Mouse (Mus musculus): ENCODE measurements around the gene Spen. TPM values are rescaled to one million over a fixed set of nuclear protein-coding genes. Genes with fewer than 3 reads are reported as not detected.

Gene Spen
- polyA plus RNA-seq, 1 experiment from 2014 or later, result 9.1 TPM

DNA sequence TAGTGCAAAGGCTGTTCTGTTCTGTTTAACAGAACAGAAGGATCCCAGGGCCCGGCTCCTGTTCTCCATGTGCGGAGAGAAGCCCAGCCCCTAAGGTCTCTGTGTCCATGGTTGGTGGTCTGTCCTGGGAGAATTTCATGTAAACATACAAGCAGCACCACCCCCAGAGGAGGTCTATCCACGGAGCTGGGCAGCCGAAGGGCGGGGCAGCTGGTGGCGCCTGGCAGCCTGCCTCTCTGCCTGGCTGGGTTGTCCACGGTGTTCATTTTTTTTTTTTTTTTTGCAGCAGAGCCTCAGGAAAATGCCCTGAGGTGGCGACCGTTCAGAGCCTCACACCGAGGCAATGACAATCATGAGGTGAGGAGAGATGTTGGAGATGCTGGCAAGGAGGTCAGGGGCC, 69.8 kb downstream of the Spen start:
- H3K27ac ChIP-seq (ENCODE audit: low read depth, low read length), result no peak overlapping the region
- no peaks in the 10 kb centered on the region for H3K9me3 ChIP-seq (ENCODE audit: control insufficient read depth, low read length)
- DNase-seq (ENCODE audit: low spot score) (no peak), ATAC-seq (replicated peaks; ENCODE audit: low FRiP score) (no peak)
- peaks cover 75% of the 10 kb centered on the region for H3K36me3 ChIP-seq (ENCODE audit: control insufficient read depth, insufficient read depth, low read length)
- no peak overlapping the region for H3K4me3 ChIP-seq (ENCODE audit: low read depth, low read length)
- WGBS, result 74% methylated on average over 10 of the region's 10 CpGs
- no peaks in the 10 kb centered on the region; the same call in 1 of the 2 replicates for H3K4me1 ChIP-seq (replicated peaks; ENCODE audit: control insufficient read depth, insufficient read depth, low read length)
- H3K9ac ChIP-seq (ENCODE audit: low read depth, low read length), result no peak overlapping the region
- H3K27me3 ChIP-seq (replicated peaks; ENCODE audit: control insufficient read depth, insufficient read depth, low read length), result no peaks in the 10 kb centered on the region
- H3K4me2 ChIP-seq, result no peak overlapping the region

GRCm38 (mm10) chr4:141467581-141467927, 70.8 kb downstream of the Spen start:
- no peak overlapping the region for H3K27ac ChIP-seq (ENCODE audit: low read depth, low read length)
- H3K4me1 ChIP-seq (replicated peaks; ENCODE audit: control insufficient read depth, insufficient read depth, low read length), result no peaks in the 10 kb centered on the region; the same call in 1 of the 2 replicates
- H3K9me3 ChIP-seq (ENCODE audit: control insufficient read depth, low read length), result no peaks in the 10 kb centered on the region
- no peak overlapping the region for H3K4me2 ChIP-seq
- H3K27me3 ChIP-seq (replicated peaks; ENCODE audit: control insufficient read depth, insufficient read depth, low read length), result no peaks in the 10 kb centered on the region
- ATAC-seq (replicated peaks; ENCODE audit: low FRiP score) (no peak), DNase-seq (ENCODE audit: low spot score) (no peak)
- no peak overlapping the region for H3K4me3 ChIP-seq (ENCODE audit: low read depth, low read length)
- no peak overlapping the region for H3K9ac ChIP-seq (ENCODE audit: low read depth, low read length)
- H3K36me3 ChIP-seq (ENCODE audit: control insufficient read depth, insufficient read depth, low read length), result peaks cover 72% of the 10 kb centered on the region
- WGBS, result 87% methylated on average over 6 of the region's 6 CpGs

DNA sequence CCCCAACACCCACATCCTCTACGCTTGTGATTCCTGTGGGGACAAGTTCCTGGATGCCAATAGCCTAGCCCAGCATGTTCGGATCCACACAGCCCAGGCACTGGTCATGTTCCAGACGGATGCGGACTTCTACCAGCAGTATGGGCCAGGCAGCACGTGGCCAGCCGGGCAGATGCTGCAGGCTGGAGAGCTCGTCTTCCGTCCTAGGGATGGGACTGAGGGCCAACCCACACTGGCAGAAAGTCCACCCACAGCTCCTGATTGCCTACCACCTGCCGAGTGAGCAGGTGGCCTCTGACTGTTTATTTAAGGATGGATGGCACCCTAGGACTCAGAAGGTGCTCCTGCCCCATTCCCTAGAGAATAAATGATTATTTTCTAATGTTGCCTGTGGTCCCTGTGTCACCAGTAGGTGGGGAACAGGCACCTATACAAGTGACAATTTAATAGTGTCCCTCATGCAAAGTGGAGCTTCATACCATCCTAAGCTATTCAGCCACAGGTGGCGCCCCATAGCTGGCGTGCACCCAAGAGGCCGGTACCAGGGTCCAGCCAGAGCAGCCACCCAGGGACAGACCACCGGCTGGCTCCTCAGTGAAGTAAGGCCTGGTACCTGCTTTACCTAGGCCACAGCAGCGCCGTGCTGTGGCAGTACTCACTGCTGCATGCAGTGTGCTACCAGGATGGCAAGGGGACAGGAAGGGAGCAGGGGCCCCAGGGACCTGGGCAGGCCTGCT, 71.4 kb downstream of the Spen start:
- no peak for ATAC-seq (replicated peaks; ENCODE audit: low FRiP score)
- Histone ChIP-seq H3K36me3 (ENCODE audit: control insufficient read depth, insufficient read depth, low read length) (peaks cover 69% of the 10 kb centered on the region), H3K4me3 (ENCODE audit: low read depth, low read length) (no peak overlapping the region), H3K4me1 (replicated peaks; ENCODE audit: control insufficient read depth, insufficient read depth, low read length) (no peaks in the 10 kb centered on the region; the same call in 1 of the 2 replicates), H3K9ac (ENCODE audit: low read depth, low read length) (no peak overlapping the region), H3K4me2 (no peak overlapping the region), H3K27me3 (replicated peaks; ENCODE audit: control insufficient read depth, insufficient read depth, low read length) (no peaks in the 10 kb centered on the region), H3K27ac (ENCODE audit: low read depth, low read length) (no peak overlapping the region), H3K9me3 (ENCODE audit: control insufficient read depth, low read length) (no peaks in the 10 kb centered on the region)
- 92% methylated on average over 15 of the region's 15 CpGs for WGBS
- DNase-seq (ENCODE audit: low spot score), result no peak

- 86% methylated on average over 16 of the region's 16 CpGs for WGBS
- DNase-seq (ENCODE audit: low spot score) (no peak), ATAC-seq (replicated peaks; ENCODE audit: low FRiP score) (no peak)
- Histone ChIP-seq H3K36me3 (ENCODE audit: control insufficient read depth, insufficient read depth, low read length) (peaks cover 65% of the 10 kb centered on the region), H3K27me3 (replicated peaks; ENCODE audit: control insufficient read depth, insufficient read depth, low read length) (no peaks in the 10 kb centered on the region), H3K4me1 (replicated peaks; ENCODE audit: control insufficient read depth, insufficient read depth, low read length) (no peaks in the 10 kb centered on the region; the same call in 1 of the 2 replicates), H3K4me3 (ENCODE audit: low read depth, low read length) (no peak overlapping the region), H3K27ac (ENCODE audit: low read depth, low read length) (no peak overlapping the region), H3K4me2 (no peak overlapping the region), H3K9ac (ENCODE audit: low read depth, low read length) (no peak overlapping the region), H3K9me3 (ENCODE audit: control insufficient read depth, low read length) (no peaks in the 10 kb centered on the region)
Measured at GRCm38 (mm10) chr4:141466289-141466795, 72.1 kb downstream of the Spen start.

DNA sequence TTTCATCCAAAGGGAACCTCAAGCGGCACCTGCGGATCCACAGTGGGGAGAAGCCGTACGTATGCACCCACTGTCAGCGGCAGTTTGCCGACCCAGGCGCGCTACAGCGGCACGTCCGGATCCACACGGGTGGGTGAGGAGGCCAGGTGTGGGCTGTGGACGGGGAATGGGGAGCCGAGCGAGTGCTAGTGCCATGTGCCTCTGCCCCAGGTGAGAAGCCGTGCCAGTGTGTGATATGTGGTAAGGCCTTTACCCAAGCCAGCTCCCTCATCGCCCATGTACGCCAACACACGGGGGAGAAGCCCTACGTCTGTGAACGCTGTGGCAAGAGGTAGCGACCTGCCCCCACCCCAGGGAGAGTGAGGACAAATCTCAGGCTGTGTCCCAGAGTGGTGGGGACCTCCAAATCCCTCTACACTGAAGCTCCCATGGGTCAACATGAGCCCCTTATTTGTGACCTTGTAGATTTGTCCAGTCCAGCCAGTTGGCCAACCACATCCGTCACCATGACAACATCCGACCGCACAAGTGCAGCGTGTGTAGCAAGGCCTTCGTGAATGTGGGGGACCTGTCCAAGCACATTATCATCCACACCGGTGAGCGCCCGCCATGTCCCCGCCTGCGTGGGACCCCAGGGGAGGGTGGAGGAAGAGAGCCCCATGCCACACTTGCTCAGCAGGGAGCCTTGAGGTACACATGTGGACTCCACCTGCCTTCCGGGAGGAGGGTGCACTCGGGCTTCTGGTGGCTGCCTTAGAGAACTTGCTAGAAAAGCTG, 72.7 kb downstream of the Spen start:
- H3K27me3 ChIP-seq (replicated peaks; ENCODE audit: control insufficient read depth, insufficient read depth, low read length), result no peaks in the 10 kb centered on the region
- no peaks in the 10 kb centered on the region for H3K9me3 ChIP-seq (ENCODE audit: control insufficient read depth, low read length)
- H3K4me1 ChIP-seq (replicated peaks; ENCODE audit: control insufficient read depth, insufficient read depth, low read length), result no peaks in the 10 kb centered on the region; the same call in none of the 2 replicates
- DNase-seq (ENCODE audit: low spot score) (no peak), ATAC-seq (replicated peaks; ENCODE audit: low FRiP score) (no peak)
- peaks cover 63% of the 10 kb centered on the region for H3K36me3 ChIP-seq (ENCODE audit: control insufficient read depth, insufficient read depth, low read length)
- H3K4me2 ChIP-seq, result no peak overlapping the region
- 93% methylated on average over 34 of the region's 34 CpGs for WGBS
- no peak overlapping the region for H3K4me3 ChIP-seq (ENCODE audit: low read depth, low read length)
- H3K9ac ChIP-seq (ENCODE audit: low read depth, low read length), result no peak overlapping the region
- H3K27ac ChIP-seq (ENCODE audit: low read depth, low read length), result no peak overlapping the region

GRCm38 (mm10) chr4:141464722-141465121, 73.7 kb downstream of the Spen start:
- 80% methylated on average over 16 of the region's 16 CpGs for WGBS
- H3K36me3 ChIP-seq (ENCODE audit: control insufficient read depth, insufficient read depth, low read length), result peaks cover 68% of the 10 kb centered on the region

GRCm38 (mm10) chr4:141463472-141463871, 74.9 kb downstream of the Spen start:
- no peaks in the 10 kb centered on the region for H3K27me3 ChIP-seq (replicated peaks; ENCODE audit: control insufficient read depth, insufficient read depth, low read length)
- peaks cover 5% of the 10 kb centered on the region for H3K4me1 ChIP-seq (replicated peaks; ENCODE audit: control insufficient read depth, insufficient read depth, low read length)
- WGBS, result 70% methylated on average over 14 of the region's 14 CpGs
- H3K27ac ChIP-seq (ENCODE audit: low read depth, low read length), result no peak overlapping the region
- no peak for ATAC-seq (replicated peaks; ENCODE audit: low FRiP score)
- no peak overlapping the region for H3K4me2 ChIP-seq
- peaks cover 65% of the 10 kb centered on the region for H3K36me3 ChIP-seq (ENCODE audit: control insufficient read depth, insufficient read depth, low read length)
- no peak overlapping the region for H3K4me3 ChIP-seq (ENCODE audit: low read depth, low read length)
- no peak overlapping the region for H3K9ac ChIP-seq (ENCODE audit: low read depth, low read length)
- no peaks in the 10 kb centered on the region for H3K9me3 ChIP-seq (ENCODE audit: control insufficient read depth, low read length)
- no peak for DNase-seq (ENCODE audit: low spot score)

More at GRCm38 (mm10) chr4:141464722-141465121, 73.7 kb downstream of the Spen start:
- H3K4me2 ChIP-seq, result no peak overlapping the region
- no peaks in the 10 kb centered on the region for H3K27me3 ChIP-seq (replicated peaks; ENCODE audit: control insufficient read depth, insufficient read depth, low read length)
- ATAC-seq (replicated peaks; ENCODE audit: low FRiP score) (no peak), DNase-seq (ENCODE audit: low spot score) (no peak)
- no peak overlapping the region for H3K4me3 ChIP-seq (ENCODE audit: low read depth, low read length)
- no peaks in the 10 kb centered on the region; the same call in none of the 2 replicates for H3K4me1 ChIP-seq (replicated peaks; ENCODE audit: control insufficient read depth, insufficient read depth, low read length)
- no peak overlapping the region for H3K9ac ChIP-seq (ENCODE audit: low read depth, low read length)
- H3K27ac ChIP-seq (ENCODE audit: low read depth, low read length), result no peak overlapping the region
- no peaks in the 10 kb centered on the region for H3K9me3 ChIP-seq (ENCODE audit: control insufficient read depth, low read length)

- DNase-seq (ENCODE audit: low spot score) (no peak), ATAC-seq (replicated peaks; ENCODE audit: low FRiP score) (no peak)
- 90% methylated on average over 12 of the region's 12 CpGs for WGBS
- Histone ChIP-seq H3K4me1 (replicated peaks; ENCODE audit: control insufficient read depth, insufficient read depth, low read length) (peaks cover 14% of the 10 kb centered on the region), H3K27ac (ENCODE audit: low read depth, low read length) (no peak overlapping the region), H3K36me3 (ENCODE audit: control insufficient read depth, insufficient read depth, low read length) (peaks cover 53% of the 10 kb centered on the region), H3K9me3 (ENCODE audit: control insufficient read depth, low read length) (no peaks in the 10 kb centered on the region), H3K4me3 (ENCODE audit: low read depth, low read length) (no peak overlapping the region), H3K4me2 (no peak overlapping the region), H3K9ac (ENCODE audit: low read depth, low read length) (no peak overlapping the region), H3K27me3 (replicated peaks; ENCODE audit: control insufficient read depth, insufficient read depth, low read length) (no peaks in the 10 kb centered on the region)
Measured at GRCm38 (mm10) chr4:141461576-141461975, 76.8 kb downstream of the Spen start.
